Mouse (Mus musculus): ENCODE results near the gene Hist1h2bf. TPM values are rescaled to one million over a fixed set of nuclear protein-coding genes. Genes with fewer than 3 reads are reported as not detected.
"Not testable (repeated sequence)": the region's sequence is repeated elsewhere in the genome, so short reads cannot be mapped to it uniquely, and the experiment has no call there.

The Hist1h2bf gene
- polyA plus RNA-seq, 1 experiment from 2014 or later = 4.5 TPM

DNA sequence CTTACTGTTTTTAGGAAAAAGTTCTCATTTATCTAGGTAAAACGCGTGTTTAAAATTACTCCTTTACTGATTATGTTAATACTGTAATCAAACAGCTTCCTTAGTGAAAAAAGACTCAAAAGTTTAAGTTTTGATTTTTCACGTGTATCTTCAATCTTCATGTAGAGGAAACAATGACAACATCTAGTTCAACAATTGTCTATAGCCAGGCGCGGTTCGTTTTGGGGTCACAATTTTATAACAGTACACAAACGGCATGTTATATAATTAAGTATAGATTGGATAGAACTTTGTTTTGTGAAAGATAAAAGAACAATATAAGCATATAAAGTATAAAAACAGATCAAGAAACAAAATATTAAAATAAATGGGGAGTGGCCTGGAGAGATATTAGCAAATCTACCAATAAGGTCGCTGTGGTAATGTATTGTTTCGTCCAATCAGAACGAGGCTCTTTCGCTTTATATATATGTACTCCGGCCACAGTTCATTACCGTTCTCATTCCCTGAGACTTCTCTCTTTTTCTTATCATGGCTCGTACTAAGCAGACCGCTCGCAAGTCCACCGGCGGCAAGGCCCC is 1.4 kb upstream of the Hist1h2bf start, which contains the start of gene Hist1h3d:
Gene Hist1h3d, plus strand, starts transcription at position 493 of the 581 bp plus-strand sequence.
- no peaks in the 10 kb centered on the region for H3K27me3 ChIP-seq
- under 1% methylated on average over 18 of the region's 18 CpGs for WGBS
- H3K27ac ChIP-seq = peak within 1 kb of the TSS; percentile 85

DNA sequence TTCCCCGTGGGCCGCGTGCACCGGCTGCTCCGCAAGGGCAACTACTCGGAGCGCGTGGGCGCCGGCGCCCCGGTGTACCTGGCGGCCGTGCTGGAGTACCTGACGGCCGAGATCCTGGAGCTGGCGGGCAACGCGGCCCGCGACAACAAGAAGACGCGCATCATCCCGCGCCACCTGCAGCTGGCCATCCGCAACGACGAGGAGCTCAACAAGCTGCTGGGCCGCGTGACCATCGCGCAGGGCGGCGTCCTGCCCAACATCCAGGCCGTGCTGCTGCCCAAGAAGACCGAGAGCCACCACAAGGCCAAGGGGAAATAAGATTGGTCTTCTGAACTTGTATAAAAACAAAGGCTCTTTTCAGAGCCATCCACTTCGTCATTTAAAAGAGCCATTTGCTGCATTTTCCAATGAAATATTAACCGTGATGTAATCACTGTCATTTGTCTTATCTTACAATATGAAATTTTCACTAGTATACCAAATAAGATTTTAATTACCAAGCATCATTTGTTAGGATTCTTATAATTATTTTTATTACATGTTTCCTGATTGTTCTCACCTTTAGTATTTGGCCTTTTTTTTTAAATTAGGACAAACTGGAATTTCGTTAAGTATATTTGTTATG is 662 bp upstream of the Hist1h2bf start:
- H3K4me2 ChIP-seq (replicated peaks) = peak overlapping the region; percentile 57
- under 1% methylated on average over 8 of the region's 39 CpGs for WGBS
- H3K36me3 ChIP-seq, ATAC-seq, H3K9me3 ChIP-seq, H3K27me3 ChIP-seq: not testable (repeated sequence)
- peak overlapping the region; percentile 85 for H3K27ac ChIP-seq
- 0 out of 2 replicates have a peak overlapping the region, but pooled peaks have one; percentile 46 for H3K9ac ChIP-seq (replicated peaks)
- H3K4me1 ChIP-seq (replicated peaks) = peaks cover 42% of the 10 kb centered on the region
- H3K4me3 ChIP-seq (replicated peaks) = peak overlapping the region; percentile 46

More for the DNA sequence above, 1.4 kb upstream of the Hist1h2bf start, which contains the start of gene Hist1h3d:
- Histone ChIP-seq H3K4me2 (replicated peaks) (peak within 1 kb of the TSS; percentile 75), H3K9ac (replicated peaks) (peak within 1 kb of the TSS; percentile 74), H3K4me3 (replicated peaks) (peak within 1 kb of the TSS; percentile 46), H3K36me3 (no peaks in the 10 kb centered on the region), H3K4me1 (replicated peaks) (peaks cover 37% of the 10 kb centered on the region), H3K9me3 (no peaks in the 10 kb centered on the region)
- ATAC-seq = peak; percentile 61

DNA sequence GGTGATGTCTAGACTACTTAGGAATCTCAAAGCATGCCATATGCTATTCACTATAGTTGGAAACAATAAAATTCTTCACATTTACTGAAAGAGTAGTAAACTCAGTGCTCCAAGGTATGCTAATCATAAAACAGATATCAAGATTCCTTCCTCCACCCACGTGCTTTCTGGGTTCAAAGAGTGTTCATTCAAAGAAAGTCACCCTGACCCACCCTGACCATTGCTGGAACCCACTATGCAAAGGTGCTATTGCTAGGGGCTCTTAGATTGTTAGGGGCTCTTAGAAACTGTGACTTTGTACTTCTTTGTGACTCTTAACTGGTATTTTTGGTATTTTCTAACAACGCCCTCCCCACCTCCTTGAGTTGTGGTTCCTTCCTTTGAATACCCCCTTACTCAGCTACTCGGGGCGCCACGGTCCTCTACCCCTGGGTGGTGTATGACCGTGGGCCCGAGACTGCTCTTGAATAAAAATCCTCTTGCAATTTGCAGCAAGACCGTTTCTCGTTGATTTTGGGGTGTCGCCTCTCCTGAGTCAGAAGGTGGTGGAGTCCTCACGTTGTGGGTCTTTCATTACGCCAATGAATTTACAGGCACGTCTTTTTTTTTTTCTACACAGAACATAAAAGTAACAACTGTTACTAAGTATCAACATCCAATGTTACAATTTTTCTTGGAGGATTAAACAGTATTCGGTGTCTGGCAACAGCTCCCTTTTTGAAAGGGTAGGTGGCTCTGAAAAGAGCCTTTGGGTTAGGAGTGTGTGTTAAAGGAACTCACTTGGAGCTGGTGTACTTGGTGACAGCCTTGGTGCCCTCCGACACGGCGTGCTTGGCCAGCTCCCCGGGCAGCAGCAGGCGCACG is 730 bp downstream of the Hist1h2bf start:
- ATAC-seq, H3K9me3 ChIP-seq, H3K36me3 ChIP-seq, H3K27me3 ChIP-seq: not testable (repeated sequence)
- WGBS = 13% methylated on average over 18 of the region's 20 CpGs
- H3K4me1 ChIP-seq (replicated peaks) = peaks cover 45% of the 10 kb centered on the region
- H3K27ac ChIP-seq = peak overlapping the region; percentile 96
- H3K4me2 ChIP-seq (replicated peaks) = peak overlapping the region; percentile 75
- H3K4me3 ChIP-seq (replicated peaks) = peak overlapping the region; percentile 29
- peak overlapping the region; percentile 59 for H3K9ac ChIP-seq (replicated peaks)

DNA sequence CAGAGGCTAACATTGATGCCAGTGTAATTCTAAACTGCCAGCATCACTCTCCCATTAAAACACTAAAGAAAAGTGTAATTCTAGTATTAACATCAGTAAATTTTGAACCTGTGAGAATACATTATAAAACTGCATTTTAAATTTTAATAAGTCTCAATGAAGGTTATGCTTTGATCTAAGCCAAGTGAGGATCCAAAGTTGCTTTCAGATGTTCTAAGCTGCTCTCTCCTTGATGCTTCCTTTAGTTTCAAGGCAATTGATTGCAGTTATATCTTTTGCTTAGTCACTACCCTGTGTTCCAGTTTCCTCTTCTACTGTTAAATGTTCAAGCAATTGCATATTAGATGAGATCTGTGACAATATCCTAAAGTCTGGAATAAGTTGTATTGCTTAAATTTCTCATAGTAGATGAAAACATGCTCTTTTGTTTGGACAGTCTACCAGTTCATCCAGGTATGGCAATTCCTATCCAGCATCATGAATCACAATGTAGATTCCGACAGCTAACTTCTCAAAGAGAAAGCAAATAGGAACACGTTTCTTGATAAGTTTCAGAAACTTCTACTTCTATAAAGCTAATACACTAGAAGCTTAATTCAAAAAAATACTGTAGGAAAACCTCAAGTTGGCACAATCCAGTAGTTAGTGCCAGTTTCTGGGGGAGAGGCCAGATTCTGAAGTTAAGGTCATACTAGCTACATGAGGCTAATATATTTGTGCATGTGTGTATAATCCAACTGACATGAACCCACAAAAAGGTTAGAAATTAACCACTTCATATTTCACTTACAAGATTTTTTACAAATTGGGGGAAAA is 1.6 kb downstream of the Hist1h2bf start:
- H3K27me3 ChIP-seq = no peaks in the 10 kb centered on the region
- peak overlapping the region; percentile 75 for H3K4me2 ChIP-seq (replicated peaks)
- peak overlapping the region; percentile 76; the same call in 1 of the 2 replicates for H3K9ac ChIP-seq (replicated peaks)
- no peaks in the 10 kb centered on the region for H3K36me3 ChIP-seq
- H3K4me3 ChIP-seq (replicated peaks) = peak overlapping the region; percentile 51
- H3K4me1 ChIP-seq (replicated peaks) = peaks cover 45% of the 10 kb centered on the region
- 45% methylated on average over 2 of the region's 2 CpGs for WGBS
- ATAC-seq = no peak
- H3K27ac ChIP-seq = peak overlapping the region; percentile 96
- H3K9me3 ChIP-seq = no peaks in the 10 kb centered on the region

DNA sequence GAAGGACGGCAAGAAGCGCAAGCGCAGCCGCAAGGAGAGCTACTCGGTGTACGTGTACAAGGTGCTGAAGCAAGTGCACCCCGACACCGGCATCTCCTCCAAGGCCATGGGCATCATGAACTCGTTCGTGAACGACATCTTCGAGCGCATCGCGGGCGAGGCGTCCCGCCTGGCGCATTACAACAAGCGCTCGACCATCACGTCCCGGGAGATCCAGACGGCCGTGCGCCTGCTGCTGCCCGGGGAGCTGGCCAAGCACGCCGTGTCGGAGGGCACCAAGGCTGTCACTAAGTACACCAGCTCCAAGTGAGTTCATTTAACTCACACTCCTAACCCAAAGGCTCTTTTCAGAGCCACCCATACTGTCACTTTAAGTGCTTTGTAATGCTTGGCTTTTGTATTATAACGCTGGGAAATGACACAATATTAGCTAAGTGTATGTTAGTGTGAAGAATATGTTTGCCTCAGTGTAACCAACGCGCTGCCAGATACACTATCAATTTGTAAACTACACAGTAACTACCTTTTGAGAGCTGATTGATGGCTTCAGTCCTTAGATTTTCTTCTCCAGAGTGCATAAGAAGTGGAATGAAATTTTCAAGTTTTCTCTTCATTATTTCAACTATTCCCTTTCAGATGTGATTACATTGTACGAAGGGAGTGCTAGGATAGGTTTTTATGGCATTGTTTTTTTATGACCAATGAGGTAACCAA is 2.3 kb downstream of the Hist1h2bf start:
- Histone ChIP-seq H3K9ac (replicated peaks) (peak overlapping the region; percentile 76), H3K4me1 (replicated peaks) (peaks cover 37% of the 10 kb centered on the region), H3K4me2 (replicated peaks) (peak overlapping the region; percentile 75), H3K27ac (peak overlapping the region; percentile 96), H3K4me3 (replicated peaks) (peak overlapping the region; percentile 51)
- not testable (repeated sequence) for ATAC-seq, H3K27me3 ChIP-seq, H3K36me3 ChIP-seq, H3K9me3 ChIP-seq
- under 1% methylated on average over 16 of the region's 34 CpGs for WGBS

DNA sequence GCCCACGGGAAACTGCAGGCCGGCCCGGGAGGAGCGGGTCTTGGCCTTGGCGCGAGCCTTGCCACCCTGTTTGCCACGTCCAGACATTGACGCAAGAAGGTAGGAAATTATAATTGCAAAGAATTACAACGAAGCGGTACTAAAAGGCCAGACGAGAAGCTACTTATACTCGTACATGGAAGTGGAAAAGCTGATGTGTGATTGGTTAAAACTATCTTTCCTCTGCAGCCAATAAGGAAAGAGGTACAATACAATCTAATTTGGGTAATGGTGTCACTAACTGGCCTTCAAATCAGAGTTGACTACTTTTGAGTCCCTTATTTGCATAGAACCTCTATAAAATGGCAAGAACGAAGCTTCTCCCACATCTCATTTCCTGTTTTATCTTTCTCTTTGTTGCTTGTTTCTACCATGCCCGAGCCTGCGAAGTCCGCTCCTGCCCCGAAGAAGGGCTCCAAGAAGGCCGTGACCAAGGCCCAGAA is 2.9 kb downstream of the Hist1h2bf start, which contains the start of the genes Hist1h2ae and Hist1h2bg:
Gene Hist1h2ae, minus strand, starts transcription at position 199 of the 482 bp plus-strand sequence.
Gene Hist1h2bg, plus strand, starts transcription at position 375 of the 482 bp plus-strand sequence.
- peaks cover 31% of the 10 kb centered on the region for H3K4me1 ChIP-seq (replicated peaks)

DNA sequence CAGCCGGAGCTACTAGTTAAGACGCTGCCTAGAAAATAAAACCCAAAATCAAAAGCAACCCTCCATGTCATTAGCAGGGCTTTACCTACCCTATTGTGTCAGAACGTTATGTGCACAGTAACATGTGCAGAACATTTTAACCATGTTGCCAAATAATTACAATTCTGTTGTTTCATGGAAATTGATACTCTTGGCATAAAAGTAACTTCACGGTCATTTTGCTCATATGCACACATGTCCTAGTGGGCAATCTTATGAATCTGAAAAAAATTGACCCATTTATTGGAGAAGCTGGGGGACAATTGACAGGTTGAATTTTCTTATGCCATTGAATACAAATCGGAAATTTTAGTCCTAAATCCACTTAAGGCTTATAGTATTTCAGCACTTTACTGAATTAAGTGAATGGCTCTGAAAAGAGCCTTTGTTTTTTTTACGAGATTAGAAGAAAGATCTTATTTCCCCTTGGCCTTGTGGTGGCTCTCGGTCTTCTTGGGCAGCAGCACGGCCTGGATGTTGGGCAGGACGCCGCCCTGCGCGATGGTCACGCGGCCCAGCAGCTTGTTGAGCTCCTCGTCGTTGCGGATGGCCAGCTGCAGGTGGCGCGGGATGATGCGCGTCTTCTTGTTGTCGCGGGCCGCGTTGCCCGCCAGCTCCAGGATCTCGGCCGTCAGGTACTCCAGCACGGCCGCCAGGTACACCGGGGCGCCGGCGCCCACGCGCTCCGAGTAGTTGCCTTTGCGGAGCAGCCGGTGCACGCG is 3.6 kb downstream of the Hist1h2bf start:
- not testable (repeated sequence) for ATAC-seq, H3K9me3 ChIP-seq, H3K27me3 ChIP-seq, H3K36me3 ChIP-seq
- peak overlapping the region; percentile 75 for H3K4me2 ChIP-seq (replicated peaks)
- peak overlapping the region; percentile 51 for H3K4me3 ChIP-seq (replicated peaks)
- peaks cover 30% of the 10 kb centered on the region for H3K4me1 ChIP-seq (replicated peaks)
- WGBS = under 1% methylated on average over 26 of the region's 41 CpGs
- peak overlapping the region; percentile 61 for H3K9ac ChIP-seq (replicated peaks)
- peak overlapping the region; percentile 96 for H3K27ac ChIP-seq

More for the DNA sequence above, 2.9 kb downstream of the Hist1h2bf start, which contains the start of the genes Hist1h2ae and Hist1h2bg:
- ATAC-seq = peak; percentile 93
- Histone ChIP-seq H3K4me3 (replicated peaks) (peak within 1 kb of the TSS; percentile 51), H3K4me2 (replicated peaks) (peak within 1 kb of the TSS; percentile 75), H3K36me3 (no peaks in the 10 kb centered on the region), H3K27me3 (no peaks in the 10 kb centered on the region), H3K9ac (replicated peaks) (peak within 1 kb of the TSS; percentile 76), H3K9me3 (no peaks in the 10 kb centered on the region), H3K27ac (peak within 1 kb of the TSS; percentile 96)
- under 1% methylated on average over 18 of the region's 18 CpGs for WGBS

DNA sequence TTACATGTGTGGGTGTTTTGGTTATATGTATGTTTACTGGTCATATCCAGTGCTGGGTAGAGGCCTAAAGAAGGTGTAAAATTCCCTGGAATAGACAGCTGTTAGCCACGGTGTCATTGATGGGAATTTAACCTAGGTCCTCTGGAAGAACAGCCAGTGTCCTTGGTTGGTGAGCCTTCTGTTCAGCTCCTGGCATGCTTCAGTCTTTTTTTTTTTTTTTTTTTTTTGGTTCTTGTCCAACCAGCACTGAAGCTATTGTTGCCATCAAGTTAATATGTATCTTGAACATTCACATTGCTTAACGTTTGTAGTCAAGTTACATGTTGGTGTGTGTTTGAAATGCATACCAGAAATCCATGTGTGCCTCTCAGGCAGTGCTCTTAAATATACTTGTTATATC is 9.5 kb downstream of the Hist1h2bf start:
- Histone ChIP-seq H3K27me3 (no peaks in the 10 kb centered on the region), H3K27ac (peak overlapping the region; percentile 98; the same call in 1 of the 2 replicates), H3K9ac (replicated peaks) (no peak overlapping the region), H3K4me3 (replicated peaks) (no peak overlapping the region), H3K9me3 (no peaks in the 10 kb centered on the region), H3K4me1 (replicated peaks) (peaks cover 8% of the 10 kb centered on the region), H3K36me3 (no peaks in the 10 kb centered on the region), H3K4me2 (replicated peaks) (no peak overlapping the region)
- no peak for ATAC-seq
- 89% methylated on average over 2 of the region's 2 CpGs for WGBS

DNA sequence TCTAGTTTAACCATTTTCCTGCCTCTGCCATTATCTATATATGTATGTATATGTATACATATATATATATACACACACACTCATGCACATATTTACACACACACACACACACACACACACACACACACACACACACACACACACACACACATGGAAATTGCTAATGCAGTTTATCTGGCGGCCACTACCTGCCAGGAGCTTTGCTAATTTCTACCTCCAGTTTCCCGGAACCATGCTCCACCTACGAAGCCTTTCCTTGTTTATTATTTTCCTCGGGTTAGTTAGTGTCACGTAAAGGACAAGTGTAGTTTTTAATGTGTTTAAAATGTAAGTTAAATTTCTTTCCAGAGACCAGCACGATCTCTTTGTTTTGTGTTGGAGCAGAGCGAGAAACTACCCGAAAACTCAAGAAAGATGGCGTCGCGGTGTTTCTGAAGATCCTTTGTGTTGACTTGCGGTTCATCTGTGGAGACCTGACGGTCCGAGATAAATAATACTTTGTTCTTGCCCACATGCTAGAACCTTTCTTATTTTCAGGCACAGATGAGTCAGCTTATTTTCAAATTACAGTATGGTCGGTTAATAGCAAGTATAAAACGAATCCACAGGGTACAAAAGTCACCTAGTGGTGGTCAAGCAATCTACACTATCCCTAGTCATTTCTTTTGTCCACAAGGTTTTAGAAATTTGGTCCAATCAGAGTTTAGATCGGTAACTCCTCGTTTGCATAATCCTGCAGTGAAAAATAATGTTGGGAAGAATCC is 11.1 kb downstream of the Hist1h2bf start:
- peak; percentile 59 for ATAC-seq
- peak overlapping the region; percentile 65 for H3K9ac ChIP-seq (replicated peaks)
- peak overlapping the region; percentile 47 for H3K4me3 ChIP-seq (replicated peaks)
- 3% methylated on average over 18 of the region's 18 CpGs for WGBS
- H3K4me1 ChIP-seq (replicated peaks) = peaks cover 7% of the 10 kb centered on the region
- no peaks in the 10 kb centered on the region for H3K27me3 ChIP-seq
- peak overlapping the region; percentile 98 for H3K27ac ChIP-seq
- peak overlapping the region; percentile 67 for H3K4me2 ChIP-seq (replicated peaks)
- no peaks in the 10 kb centered on the region for H3K36me3 ChIP-seq
- H3K9me3 ChIP-seq = no peaks in the 10 kb centered on the region

Measured in midbrain, embryonic 13.5 days (tissue).